Mouse (Mus musculus) heart, adult 2 months (tissue): ENCODE results near the gene Ankrd49. TPM values are rescaled to one million over a fixed set of nuclear protein-coding genes. Genes with fewer than 3 reads are reported as not detected.

ENCODE experiments used
- DNase-seq, 2 experiments: peaks; one replicate each; pipeline ENCODE4 v3.0.0; 2021
- H3K27ac ChIP-seq: fragments of 200-600 bp; 2 replicates; pipeline ENCODE4 v1.8.1; 2022
- H3K27me3 ChIP-seq: fragments of 200-500 bp; 2 replicates; pipeline ENCODE4 v1.6.1; 2012; ENCODE audit warnings: mild to moderate bottlenecking, low read length, inconsistent platforms, mixed read lengths; ENCODE audit not compliant: control insufficient read depth, insufficient read depth
- H3K36me3 ChIP-seq: fragments of 200-500 bp; 2 replicates; pipeline ENCODE4 v1.6.1; 2012; ENCODE audit warnings: low read length, inconsistent platforms; ENCODE audit not compliant: control insufficient read depth, insufficient read depth
- H3K4me1 ChIP-seq: fragments of 200-500 bp; 2 replicates; pipeline ENCODE4 v1.6.1; 2011; ENCODE audit warnings: low read length; ENCODE audit not compliant: control insufficient read depth, insufficient read depth
- H3K4me3 ChIP-seq: fragments of 200-600 bp; 2 replicates; pipeline ENCODE4 v1.8.1; 2022
- H3K79me2 ChIP-seq: fragments of 200-500 bp; replicated peaks from 2 replicates; pipeline ENCODE4 v1.6.1; 2012; ENCODE audit warnings: mild to moderate bottlenecking, inconsistent platforms, low read length, moderate library complexity, mixed read lengths; ENCODE audit not compliant: control insufficient read depth, insufficient read depth
- H3K9ac ChIP-seq: fragments of 200-500 bp; 2 replicates; pipeline ENCODE4 v1.6.1; 2012; ENCODE audit warnings: low read depth, mild to moderate bottlenecking, control low read depth, inconsistent platforms, low read length, mixed read lengths
- CTCF ChIP-seq: fragments of 200-600 bp; IDR thresholded peaks from 2 replicates; pipeline ENCODE4 v1.8.1; 2022; ENCODE audit warnings: antibody characterized with exemption, mild to moderate bottlenecking, moderate library complexity
- EP300 ChIP-seq: fragments of 200-500 bp; IDR thresholded peaks from 2 replicates; pipeline ENCODE4 v1.6.1; 2011; ENCODE audit warnings: low read depth, low read length, control low read depth; ENCODE audit not compliant: insufficient read depth
- POLR2A ChIP-seq: fragments of 200-500 bp; IDR thresholded peaks from 2 replicates; pipeline ENCODE4 v1.6.1; 2011; ENCODE audit warnings: mild to moderate bottlenecking, low read depth, low read length, control low read depth; ENCODE audit not compliant: insufficient read depth
- WGBS: fragments of 180-500 bp; shearing (Covaris S2); methylation state at CpG from one replicate; pipeline ENCODE4 v1.1.7; 2018; 5-methylcytosine and 5-hydroxymethylcytosine counted together
- intact Hi-C: fragments of 180-260 bp; cut with DNase I; formaldehyde crosslinking; loops from one replicate; pipeline ENCODE4 v1.15.1; 2025
- polyA plus RNA-seq: library from polyadenylated mRNA; depleted of rRNA; stranded (reverse); fragments of >200 nt; gene quantifications from 2 replicates; pipeline ENCODE4 v1.2.3, GENCODE M21; 2012
- total RNA-seq, 2 experiments: library from RNA; stranded (reverse); gene quantifications; 2 replicates each; pipeline ENCODE4 v1.2.3; 2021

Gene Ankrd49
- total and polyA plus RNA-seq, 3 experiments = 3.9 to 7.6 (median 5.3) TPM

DNA sequence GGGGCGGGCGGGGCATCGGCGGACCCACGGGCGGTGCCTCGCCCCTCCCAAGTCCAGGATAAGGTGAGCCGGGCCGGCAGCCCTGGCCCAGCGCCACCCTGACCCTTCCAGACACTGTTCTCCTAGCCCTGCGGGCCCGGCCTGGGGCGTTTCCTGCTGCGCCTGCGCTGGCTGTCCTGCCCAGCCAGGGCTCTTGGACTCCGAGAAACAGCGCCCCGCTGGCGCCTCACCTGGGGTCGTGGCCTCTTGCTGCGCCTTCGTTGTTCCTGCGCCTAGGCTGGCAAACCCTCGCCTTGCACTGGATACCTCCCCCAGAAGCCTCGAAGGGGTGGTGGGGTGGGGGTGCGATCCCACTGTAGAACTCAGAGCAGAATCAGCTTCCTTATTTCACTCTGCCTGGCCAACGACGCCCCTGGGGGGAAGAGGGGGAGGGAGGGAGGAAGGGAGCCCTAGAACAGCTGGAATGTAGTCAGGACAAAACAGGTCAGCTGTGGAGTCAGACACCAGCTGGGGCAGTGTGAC lies 32.6 kb downstream of the Ankrd49 start, which contains the start of gene Fut4:
TSS of gene Fut4 (minus strand) at position 393 of the 522 bp plus-strand sequence.
- intact Hi-C loops = no loop called here
- Histone ChIP-seq H3K27ac (no peak within 1 kb of the TSS), H3K4me1 (no peaks in the 10 kb centered on the region; the same call in 1 of the 2 replicates), H3K27me3 (no peaks in the 10 kb centered on the region), H3K79me2 (no peaks in the 10 kb centered on the region), H3K4me3 (peak within 1 kb of the TSS; percentile 67), H3K9ac (peak within 1 kb of the TSS; percentile 70), H3K36me3 (no peaks in the 10 kb centered on the region)
- no peak for TF ChIP-seq CTCF
- TF ChIP-seq POLR2A = no peak
- under 1% methylated on average over 25 of the region's 28 CpGs for WGBS
- peak; percentile 71 to 75 for DNase-seq

DNA sequence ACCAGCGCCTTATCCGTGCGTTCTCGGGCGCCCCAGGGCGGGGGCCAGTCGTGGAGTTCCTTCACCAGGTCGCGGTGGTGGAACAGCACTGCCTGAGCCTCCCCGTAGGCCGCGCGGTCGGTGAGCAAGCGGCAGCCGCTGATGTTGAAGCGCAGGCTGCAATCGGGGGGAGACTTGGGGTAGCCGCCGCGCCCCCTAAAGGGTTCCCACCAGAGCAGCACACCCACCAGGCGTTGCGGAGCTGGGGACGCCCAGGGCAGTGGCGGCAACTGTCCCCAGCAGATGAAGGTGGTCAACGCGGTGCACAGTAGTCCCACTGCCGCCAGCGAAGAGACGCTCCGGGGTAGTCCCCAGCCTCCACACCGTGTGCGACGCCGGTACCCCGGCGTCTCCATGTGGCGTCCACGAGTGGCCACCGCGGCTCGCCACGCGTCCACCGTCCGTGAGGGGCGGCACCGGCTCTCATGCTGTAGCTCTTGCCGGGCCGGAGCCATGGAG lies 33.1 kb downstream of the Ankrd49 start:
- intact Hi-C loops = no loop called here
- H3K4me1 ChIP-seq = no peaks in the 10 kb centered on the region; the same call in 1 of the 2 replicates
- no peaks in the 10 kb centered on the region for H3K27me3 ChIP-seq
- peak in 1 of 2 experiments; percentile 17 for DNase-seq
- no peak overlapping the region for H3K27ac ChIP-seq
- H3K4me3 ChIP-seq = peak overlapping the region; percentile 67
- 2% methylated on average over 50 of the region's 50 CpGs for WGBS
- H3K9ac ChIP-seq = peak overlapping the region; percentile 70
- TF ChIP-seq POLR2A = no peak
- TF ChIP-seq CTCF = no peak
- no peak for TF ChIP-seq EP300
- no peaks in the 10 kb centered on the region for H3K79me2 ChIP-seq
- H3K36me3 ChIP-seq = no peaks in the 10 kb centered on the region

DNA sequence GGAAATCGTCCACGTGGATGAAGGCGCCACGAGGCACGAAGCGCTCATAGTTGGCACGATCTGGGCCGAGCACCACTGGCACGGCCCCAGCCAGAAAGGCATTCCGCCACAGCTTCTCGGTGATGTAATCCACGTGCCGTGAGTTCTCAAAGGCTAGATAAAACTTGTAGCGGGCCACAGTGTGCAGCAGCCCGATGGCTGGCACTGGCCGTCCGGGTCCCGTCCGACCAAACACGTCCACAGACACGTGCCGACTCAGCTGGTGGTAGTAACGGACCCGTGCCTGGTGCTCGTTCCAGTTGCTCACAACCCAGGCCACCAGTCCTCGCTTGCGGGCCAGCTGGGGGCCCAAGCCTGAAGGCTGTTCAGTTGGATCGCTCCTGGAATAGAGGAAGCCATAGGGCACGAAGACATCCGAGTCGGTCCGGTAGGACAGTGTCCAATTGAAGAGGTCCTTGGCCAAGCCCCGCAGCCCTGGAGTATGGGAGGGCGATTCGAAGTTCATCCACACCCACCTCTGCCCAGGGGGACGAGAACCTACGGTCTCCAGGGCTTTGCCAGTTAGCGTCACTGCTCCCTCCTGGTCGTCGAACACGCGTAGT lies 33.7 kb downstream of the Ankrd49 start:
- no peaks in the 10 kb centered on the region; the same call in 1 of the 2 replicates for H3K4me1 ChIP-seq
- H3K36me3 ChIP-seq = no peaks in the 10 kb centered on the region
- no peaks in the 10 kb centered on the region for H3K27me3 ChIP-seq
- TF ChIP-seq POLR2A = no peak
- no peak for TF ChIP-seq CTCF
- TF ChIP-seq EP300 = no peak
- intact Hi-C loops = no loop called here
- peak overlapping the region; percentile 67 for H3K4me3 ChIP-seq
- no peaks in the 10 kb centered on the region for H3K79me2 ChIP-seq
- 54% methylated on average over 42 of the region's 42 CpGs for WGBS
- no peak overlapping the region for H3K27ac ChIP-seq
- DNase-seq = peak; percentile 19 to 38
- peak overlapping the region; percentile 70 for H3K9ac ChIP-seq

DNA sequence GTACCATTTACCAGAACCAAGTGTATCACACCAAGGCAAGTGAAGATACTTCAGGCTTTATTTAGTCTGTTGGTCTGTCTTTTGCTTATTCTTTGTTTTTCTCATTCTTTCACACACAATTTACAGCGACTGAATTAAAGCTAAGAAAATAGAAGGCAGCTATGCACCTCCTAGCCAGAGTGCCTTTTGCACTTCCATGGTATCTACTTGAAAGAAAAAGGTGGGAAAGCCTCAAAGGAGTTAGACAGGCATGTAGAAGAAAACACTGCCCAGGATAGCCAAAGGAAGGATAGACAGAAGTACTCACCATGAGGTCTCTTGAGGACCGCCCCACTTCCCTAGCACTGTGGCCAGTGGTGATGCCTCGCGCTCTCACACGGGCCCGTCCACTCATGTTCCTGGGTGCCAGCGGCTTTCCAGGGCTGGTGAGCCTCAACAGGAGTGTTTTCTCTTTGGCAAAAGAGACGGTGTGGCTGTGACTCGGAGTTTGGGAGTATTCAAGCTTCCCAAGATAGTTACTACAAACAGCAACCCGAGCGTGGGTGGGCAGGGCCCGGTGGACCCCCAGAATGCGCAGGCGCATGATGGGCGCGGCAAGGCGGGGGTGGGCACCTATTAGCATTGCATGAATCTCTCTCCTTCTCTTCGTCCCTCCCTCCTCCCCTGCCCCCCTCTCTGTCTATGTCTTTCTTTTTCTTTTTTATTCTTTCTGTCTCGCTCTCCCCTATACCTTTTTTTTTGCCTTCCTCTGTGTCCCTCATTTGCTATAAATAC lies 44.3 kb downstream of the Ankrd49 start, which contains the start of gene Piwil4:
TSS of gene Piwil4 (minus strand) at position 583 of the 774 bp plus-strand sequence.
- Histone ChIP-seq H3K9ac (no peak within 1 kb of the TSS), H3K27ac (no peak within 1 kb of the TSS), H3K36me3 (no peaks in the 10 kb centered on the region), H3K79me2 (no peaks in the 10 kb centered on the region), H3K4me1 (no peaks in the 10 kb centered on the region), H3K27me3 (no peaks in the 10 kb centered on the region), H3K4me3 (no peak within 1 kb of the TSS)
- no peak for DNase-seq
- TF ChIP-seq CTCF (no peak), EP300 (no peak), POLR2A (no peak)
- intact Hi-C loops = no loop called here
- 79% methylated on average over 19 of the region's 19 CpGs for WGBS

DNA sequence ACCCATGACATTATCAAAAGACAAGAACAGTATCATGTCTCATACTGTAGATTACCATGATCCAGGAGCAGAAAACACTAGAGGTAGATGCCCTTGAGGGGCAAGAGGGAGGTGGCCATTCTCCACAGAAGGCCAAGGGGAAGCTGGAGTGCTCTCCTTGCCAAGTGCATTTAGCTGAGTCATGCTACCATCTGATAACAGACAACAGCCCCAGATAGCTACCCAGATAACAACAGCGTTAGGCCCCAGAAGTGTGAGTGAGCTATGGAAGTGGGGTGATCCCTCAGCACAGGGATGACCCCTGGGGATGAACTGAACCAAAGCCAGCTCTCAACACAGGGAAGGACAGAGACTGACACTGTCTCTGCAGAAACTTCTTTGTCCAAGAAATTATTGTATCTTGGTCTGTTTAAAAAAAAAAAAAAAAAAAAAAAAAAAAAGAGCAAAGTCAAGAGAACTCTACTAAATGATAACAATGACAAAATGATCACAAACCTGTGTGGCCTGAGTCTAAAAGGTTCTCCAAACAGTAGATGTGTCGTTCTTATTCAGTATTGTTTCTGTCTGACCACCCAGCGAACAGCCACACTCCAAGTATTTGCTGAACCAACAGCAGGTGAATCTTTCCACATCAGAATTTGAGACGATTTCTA lies 45.0 kb downstream of the Ankrd49 start:
- H3K27me3 ChIP-seq = no peaks in the 10 kb centered on the region
- DNase-seq = no peak
- H3K36me3 ChIP-seq = no peaks in the 10 kb centered on the region
- 75% methylated on average over 4 of the region's 4 CpGs for WGBS
- H3K4me1 ChIP-seq = no peaks in the 10 kb centered on the region
- intact Hi-C loops = no loop called here
- H3K9ac ChIP-seq = no peak overlapping the region
- no peak overlapping the region for H3K4me3 ChIP-seq
- no peaks in the 10 kb centered on the region for H3K79me2 ChIP-seq
- TF ChIP-seq EP300 = no peak
- no peak for TF ChIP-seq CTCF
- H3K27ac ChIP-seq = no peak overlapping the region
